Mouse (Mus musculus): ENCODE results near the gene Pcyt1b.

The Pcyt1b gene

DNA sequence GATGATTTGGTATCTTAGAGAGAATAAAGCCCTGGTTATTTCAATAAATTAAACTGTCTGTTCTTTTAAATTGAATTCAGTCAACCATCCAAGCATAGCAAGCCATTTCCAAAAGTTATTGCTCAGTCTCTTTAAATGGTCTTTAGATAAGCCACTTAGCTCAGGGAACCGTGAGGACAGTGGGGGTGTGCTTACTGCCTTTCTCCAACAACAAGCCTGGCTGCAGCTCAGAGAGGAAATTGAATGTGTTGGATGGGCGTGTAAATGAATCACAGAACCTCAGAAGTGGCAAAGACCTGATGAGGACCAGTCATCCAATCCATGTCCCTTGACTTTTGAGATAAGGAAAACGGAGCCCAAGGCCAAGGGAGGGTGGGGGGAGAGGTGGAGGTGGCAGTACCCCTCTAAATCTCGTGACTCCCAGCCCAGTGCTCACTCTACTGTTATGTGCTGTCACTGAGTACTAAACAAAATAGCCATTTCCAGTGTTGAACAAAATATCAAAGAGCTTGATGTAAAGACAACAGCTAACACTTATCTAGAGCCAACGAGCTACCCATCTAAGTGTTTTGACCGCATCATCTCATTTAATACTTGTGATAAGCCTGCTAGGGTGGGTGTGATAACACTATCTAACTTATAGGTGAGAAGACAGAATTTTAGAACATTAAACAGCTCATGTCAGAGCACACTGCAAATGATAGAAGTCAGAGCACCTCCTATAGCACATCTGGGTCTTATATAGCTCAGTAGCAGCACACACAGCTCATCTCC is 78.5 kb downstream of the Pcyt1b start:
- DNase-seq: no peak

DNA sequence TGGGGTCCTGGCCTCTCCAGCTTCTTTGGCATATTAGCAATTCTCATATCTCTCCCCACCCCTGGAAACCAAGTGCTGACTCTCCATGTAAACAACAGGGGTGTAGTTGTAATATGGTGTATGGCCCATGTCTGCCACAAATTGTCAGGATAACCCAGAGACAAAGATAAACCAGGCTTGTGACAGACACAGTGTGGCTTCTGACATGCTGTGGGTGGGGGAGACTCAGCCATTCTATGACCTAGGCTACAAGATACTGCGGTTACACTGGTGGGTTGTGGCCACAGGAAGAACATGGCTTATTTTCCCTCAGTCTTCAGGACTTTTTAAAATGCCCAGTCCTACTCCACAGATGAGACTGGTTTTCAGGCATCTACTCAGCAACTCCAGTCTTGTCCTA is 94.5 kb downstream of the Pcyt1b start:
- DNase-seq: no peak

DNA sequence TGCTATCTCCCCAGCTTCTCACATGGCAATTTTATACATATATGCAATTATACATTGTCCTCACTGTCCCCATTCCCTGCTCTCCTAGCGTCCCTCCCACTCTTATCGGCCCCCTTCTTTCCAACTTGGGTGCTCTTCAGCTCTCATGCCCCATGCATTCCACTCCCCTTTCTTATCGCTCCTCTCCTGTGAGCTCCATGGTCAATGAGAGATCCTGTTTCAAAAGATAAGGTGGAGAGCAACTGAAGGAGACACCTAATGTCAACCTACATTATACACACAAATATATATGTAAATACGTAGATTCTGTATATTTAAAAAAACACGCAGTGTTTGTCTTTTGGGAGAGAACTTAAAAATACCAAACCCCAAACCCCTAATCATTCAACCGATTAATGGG is 95.9 kb downstream of the Pcyt1b start:
- no peak for DNase-seq

DNA sequence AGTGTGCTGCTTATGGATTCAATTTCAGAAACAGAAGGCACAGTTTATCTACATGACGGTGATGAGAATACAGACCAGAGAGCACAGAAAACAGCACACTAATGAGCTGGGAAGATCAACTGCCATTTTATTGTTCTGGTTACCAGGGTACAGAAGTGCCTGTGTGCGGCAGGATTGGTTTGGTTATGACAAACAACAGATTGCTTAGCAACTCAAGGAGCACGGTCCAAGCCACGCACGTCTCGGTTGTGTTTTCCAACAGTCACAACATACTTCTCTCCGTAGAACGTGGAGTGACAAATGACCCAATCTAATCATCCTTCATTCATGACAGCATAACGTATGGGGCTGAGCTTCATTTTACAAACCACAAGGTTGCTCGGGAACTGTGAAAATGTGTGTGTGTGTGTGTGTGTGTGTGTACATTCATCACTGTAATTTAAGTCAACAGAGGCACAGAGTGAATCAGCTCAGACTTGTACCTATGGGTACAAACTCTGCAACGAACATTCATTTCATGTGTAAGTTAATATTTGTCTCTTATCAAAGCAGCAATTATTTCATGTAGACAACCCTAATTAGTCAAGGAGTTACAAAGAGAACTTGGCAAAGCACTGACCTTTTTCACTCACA is 100.7 kb downstream of the Pcyt1b start:
- peak; percentile 3 for DNase-seq

DNA sequence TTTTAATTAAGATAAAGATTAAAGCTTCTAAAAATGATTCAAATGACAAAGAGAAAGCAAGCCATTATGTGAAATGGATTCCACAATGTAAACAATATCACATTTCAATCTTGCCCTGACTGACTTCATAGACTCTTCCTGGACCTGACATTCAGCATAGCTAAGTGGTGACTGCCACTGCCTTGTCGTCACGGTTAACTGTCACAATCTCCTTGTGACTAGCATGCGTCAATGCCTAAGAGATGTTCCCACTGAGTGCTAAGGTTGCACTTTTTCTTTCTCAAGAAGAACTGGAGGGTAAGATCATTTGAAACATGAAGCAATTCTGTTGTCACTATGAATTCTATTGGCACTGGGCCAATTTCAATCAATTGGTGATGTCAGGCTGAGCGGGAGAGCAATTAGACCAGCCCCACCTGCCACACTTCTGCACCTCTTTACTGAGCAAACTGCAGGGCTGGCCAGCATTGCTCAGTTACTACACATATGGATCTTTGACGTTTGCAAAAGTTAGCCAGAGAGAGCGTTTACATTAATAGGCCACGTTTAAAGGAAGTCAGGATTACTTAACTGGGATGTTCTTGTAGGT is 102.3 kb downstream of the Pcyt1b start:
- DNase-seq: no peak

DNA sequence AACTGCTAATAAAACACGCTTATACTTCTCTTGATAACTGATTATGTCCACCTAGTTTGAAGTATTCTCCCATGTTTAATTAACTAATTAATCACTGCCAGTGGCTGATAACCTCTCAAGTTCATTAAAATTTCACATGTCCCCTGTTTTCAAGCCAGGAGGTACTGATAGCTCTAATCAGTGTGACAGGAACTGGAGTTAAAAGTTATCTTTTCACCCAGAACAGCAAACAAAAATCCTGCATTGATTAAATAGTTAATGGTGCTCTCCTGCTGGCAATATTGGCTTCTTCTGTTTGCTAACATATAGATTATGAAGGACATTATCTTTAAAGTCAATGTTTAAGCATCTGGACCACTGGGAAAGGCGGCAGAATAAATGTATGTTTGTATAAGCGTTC is 106.1 kb downstream of the Pcyt1b start:
- DNase-seq: no peak

DNA sequence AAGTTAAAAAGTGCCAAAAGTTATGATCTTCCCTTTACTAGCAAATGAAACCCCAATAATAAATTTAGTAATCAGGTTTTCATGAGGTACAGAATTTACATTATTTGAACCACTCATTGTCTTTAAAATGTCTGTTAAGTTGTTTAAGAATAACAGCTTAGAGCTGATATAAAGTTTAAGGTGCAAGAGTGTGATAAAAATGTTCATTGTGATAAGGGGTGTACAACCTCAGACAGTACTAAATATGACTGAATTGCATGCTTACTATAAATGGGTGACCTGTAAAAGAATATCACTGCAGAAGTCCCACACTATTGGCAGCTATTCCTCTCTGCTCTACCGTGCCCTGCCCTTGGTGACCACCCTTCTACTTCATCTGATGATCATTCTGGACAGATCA is 134.9 kb downstream of the Pcyt1b start:
- DNase-seq: no peak

DNA sequence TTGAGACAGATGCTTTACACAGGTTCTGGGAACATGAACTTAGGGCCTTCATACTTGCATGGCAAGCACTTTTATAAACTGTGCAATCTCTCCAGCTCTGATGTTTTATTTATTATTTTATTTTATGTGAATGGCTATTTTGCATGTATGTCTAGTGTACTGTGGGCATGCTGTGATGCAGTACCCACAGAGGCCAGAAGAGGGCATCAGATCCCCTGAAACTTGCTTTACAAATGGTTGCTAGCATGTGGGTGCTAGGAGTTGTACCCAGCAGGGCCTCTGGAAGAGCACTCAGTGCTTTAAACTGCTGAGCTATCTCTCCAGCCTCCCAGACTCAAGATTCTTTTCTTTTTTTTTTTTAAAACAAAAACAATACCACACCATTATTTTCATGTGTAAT is 138.5 kb downstream of the Pcyt1b start:
- peak; percentile 13 to 24 for DNase-seq
